Mouse (Mus musculus) retina, postnatal 7 days (tissue): ENCODE measurements at regions not wholly inside any gene's neighbourhood (a gene's known extent, or its start where the extent isn't known, plus 50 kb on each side); places are given as distances from the start of the nearest gene placed in this dataset.

ENCODE experiments used
- DNase-seq: peaks from one replicate; pipeline ENCODE4 v3.0.0-alpha.2; 2012; ENCODE audit warnings: low read depth, low spot score

DNA sequence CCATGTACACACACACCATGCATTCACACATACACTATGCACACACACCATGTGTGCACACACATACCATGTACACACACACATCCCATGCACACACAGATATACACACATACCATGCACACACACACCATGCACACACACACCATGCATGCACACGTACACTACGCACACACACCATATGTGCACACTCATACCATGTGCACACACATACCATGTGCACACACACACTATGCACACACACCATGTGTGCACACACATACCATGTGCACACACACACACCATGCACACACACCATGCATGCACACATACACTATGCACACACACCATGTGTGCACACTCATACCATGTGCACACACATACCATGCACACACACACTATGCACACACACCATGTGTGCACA is 87.1 kb upstream of the Tmem150c start:
- DNase-seq: no peak

- no peak for DNase-seq
These were observed 85.2 kb upstream of the Tmem150c start for GRCm38 (mm10) chr5:100244811-100245210.

DNA sequence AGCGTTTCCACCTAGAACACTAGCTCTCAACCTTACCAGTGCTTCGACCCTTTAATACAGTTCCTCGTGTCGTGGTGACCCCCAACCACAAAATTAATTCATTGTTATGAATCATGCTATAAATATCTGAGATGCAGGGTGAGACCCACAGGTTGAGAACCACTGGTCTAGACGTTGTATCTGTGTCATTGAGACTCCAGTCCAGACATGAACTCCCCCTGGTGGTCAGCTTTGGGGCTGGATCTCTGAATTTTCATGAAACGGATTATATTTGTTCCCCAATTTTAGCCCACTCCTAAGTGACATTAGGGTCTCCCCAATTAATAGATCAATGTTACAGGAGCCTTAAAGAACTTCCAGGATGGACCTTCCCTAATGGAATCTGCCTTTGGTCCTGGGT is 81.3 kb upstream of the Tmem150c start:
- DNase-seq: peak; percentile 40

DNA sequence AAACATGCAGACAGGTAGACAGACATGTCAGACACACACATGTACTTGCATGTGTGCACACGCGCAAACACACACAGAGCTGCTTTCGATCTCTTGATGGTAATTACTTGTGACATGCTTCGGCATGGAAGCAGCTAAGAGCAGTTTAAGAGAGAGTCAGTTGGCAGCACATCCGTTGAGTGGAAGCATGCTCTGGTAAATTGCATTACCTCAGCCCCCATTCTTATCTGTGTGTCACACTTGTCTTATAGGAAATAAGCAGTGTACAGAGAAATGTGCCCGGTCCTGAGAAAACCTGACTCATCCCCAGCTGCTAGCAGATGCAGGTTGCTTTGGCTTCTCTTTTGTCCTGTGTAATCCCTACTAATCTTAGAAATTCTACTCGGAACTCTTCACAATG is 80.0 kb upstream of the Tmem150c start:
- DNase-seq: peak; percentile 63

DNA sequence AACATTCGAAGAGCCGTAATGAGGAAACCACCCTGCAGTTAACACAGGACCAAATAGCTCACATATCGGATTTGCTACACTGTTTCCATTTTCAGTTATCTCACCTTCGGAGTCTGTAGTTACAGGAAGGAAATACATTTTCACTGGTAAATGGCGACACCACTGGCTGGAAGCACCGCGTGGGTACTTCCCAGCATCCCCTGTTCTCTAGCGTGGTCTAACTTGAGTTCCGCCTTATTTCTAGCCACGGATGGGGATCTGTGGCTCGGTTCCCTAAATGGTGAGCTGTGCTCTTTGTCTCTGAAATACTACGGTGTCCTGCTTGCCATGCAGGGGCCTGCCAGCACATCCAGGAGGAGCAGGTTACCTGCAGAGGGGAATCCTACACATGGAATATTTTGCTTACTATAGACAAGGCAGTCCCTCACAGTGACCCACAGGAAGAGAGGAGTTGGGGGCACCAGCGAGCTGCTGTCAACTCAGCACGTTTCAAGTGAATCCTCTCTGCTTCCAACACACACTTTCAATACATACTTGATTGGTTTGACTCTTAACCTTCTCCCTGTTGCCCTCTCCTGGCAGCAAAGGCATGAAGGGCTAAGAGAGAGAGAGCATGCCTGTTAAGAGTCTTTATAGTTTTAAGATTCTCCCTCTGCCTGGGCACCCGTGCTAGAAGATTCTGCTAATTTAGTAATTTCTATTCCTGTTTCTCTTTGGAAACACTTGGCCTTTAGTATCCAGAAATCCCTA is 78.9 kb upstream of the Tmem150c start:
- DNase-seq: no peak

- no peak for DNase-seq
These were observed 78.2 kb upstream of the Tmem150c start for GRCm38 (mm10) chr5:100237674-100238278.

DNA sequence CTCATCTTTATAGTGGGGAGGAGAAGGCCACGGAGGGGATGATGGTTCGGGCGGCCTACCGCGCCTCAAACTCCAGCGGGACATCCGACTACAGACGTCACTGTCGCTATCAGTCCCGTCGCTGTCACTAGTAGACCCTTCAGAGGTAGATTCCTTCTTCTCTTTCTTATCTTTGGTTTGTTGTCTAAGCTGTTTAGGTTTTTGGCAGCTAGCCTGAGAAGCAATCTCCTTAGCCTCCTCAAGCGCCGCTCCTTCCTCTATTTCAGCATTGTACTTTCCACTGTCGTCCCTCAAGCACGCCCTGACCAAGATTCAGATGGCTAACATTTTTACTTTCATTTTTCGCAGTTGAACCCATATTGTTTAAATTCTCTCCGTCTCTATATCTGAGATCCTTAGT is 76.7 kb upstream of the Tmem150c start:
- no peak for DNase-seq

DNA sequence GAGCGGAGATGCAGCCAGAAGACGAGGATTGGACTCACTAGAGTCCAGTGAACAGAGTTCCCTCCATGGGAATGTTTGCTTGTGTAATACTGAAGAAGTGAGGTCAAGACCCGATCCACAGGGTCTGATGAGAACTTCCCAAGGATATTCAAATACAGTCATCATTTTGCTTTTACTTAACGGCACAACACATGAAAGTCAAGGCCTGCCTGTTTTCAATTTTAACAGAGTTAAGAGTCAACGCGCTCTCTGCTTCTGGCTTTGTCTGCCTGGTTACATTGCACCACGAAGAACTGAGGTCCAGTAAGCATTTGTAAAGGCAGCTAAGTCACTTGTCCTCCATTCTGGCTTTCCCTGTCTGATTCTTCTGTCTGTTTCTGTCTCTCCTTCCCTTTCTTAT is 72.5 kb upstream of the Tmem150c start:
- no peak for DNase-seq

- DNase-seq: no peak
These were observed 72.0 kb upstream of the Tmem150c start for GRCm38 (mm10) chr5:100231574-100231973.

DNA sequence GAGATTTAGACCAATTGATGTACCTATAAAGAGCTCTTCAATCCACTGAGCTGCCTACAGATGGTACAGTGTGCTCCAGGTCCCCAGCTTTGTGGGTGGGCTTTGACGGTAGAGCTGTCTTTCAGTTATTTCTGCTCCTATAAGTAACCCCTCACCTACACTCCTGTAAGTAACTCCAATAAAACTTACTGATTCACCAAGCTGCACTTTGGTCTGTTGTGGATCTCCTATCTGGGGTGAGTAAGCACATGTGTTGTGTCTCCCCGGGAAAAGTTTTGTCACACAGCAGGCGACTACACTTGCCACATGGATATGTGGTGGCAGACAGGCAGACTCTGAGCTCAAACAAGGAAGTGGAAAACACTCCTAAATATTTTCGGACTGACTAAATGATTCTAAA is 70.4 kb upstream of the Tmem150c start:
- DNase-seq: no peak

DNA sequence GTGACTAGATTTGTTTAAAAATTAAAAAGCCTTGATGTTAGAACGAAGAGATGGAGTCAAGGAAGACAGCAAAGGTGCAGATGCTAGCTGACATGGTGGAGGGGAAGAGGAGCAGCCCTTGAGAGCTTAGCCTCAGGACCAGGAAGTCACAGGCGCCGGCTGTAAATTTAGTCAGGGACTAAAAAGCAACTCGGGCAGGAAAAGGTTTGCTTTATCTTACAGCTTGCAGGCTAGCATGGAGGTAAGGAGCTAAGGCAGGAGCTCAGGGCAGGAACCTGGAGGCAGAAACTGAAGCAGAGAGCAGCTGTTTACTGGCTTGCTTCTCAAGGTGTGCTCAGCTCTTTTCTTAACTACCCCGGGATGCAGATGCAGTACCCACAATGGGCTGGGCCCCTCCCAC is 68.3 kb upstream of the Tmem150c start:
- DNase-seq: no peak

DNA sequence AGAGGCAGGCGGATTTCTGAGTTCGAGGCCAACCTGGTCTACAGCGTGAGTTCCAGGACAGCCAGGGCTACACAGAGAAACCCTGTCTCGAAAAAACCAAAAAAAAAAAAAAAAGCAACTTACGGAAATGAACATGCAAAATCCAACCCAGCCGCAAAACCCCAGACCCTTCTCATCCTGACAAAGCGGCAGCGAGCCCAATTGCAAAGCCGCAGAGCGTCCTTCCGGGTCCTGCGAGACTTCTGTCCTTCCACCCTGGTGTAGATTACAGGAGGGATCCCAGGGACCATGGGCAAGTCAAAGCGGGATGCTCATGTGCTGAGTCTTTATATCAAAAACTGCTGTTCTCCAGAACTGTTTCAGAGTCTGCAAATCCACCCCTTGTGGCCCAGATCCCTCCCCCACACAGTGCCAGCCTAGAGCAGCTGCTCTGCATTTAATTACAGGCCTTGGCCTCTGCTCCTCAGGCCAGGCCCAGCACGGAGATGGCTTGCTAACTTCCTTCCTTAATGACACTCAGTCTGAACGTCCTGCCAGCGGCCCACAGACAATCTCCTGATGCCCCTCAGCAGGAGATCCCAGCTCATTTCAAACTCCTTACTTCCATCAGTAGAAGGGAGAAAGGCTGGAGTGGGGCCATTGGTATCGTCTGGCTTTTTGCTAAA is 67.1 kb upstream of the Tmem150c start:
- no peak for DNase-seq

DNA sequence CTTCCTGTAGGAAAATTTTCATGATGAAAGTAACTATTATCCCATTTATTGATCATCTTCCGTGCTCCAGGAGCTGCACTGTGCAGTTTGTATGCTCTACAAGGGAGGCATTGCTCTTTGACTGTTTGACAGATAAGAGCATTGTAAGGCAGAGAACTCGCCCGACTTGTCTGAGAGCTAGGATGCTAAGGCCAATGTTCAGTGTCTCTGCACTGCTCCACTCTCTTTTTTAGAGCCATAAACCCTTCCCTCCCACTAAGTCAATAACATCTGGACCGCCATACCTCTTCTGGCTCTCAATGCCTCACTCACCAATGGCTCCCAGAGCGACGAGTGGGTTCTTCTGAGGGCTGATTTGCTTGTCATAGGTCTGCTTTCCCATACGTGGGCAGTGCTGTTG is 65.9 kb upstream of the Tmem150c start:
- DNase-seq: no peak

GRCm38 (mm10) chr5:100224773-100225363 is 65.3 kb upstream of the Tmem150c start:
- DNase-seq: no peak

DNA sequence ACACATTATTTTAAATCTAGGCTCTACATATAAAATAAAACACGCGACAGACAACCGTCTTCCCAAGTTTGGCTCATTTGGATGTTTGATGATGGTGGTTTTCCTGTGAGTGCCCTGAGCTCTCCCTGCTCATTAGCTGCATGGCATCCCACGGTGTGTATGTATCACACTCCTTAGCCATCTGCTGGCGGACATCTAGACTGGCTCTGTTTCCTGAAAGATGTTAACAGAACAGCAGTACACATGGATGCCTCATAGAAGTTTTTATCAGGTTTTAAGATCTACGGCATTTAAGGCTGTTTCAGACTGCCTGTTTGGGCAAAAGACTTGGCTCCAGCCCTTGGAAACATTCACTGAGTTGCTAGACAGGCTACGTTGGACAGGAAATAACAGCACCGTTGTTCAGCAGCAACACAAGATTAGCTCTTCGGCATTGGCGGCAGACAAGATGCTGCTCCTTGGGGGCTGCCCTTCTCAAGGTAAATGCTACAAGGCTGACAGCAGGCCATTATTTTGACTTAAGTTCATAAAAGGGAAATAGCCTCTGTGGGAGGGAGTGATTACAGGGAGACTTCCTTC is 61.5 kb upstream of the Tmem150c start:
- DNase-seq: no peak

- DNase-seq: no peak
These were observed 60.7 kb upstream of the Tmem150c start for GRCm38 (mm10) chr5:100220320-100220719.

DNA sequence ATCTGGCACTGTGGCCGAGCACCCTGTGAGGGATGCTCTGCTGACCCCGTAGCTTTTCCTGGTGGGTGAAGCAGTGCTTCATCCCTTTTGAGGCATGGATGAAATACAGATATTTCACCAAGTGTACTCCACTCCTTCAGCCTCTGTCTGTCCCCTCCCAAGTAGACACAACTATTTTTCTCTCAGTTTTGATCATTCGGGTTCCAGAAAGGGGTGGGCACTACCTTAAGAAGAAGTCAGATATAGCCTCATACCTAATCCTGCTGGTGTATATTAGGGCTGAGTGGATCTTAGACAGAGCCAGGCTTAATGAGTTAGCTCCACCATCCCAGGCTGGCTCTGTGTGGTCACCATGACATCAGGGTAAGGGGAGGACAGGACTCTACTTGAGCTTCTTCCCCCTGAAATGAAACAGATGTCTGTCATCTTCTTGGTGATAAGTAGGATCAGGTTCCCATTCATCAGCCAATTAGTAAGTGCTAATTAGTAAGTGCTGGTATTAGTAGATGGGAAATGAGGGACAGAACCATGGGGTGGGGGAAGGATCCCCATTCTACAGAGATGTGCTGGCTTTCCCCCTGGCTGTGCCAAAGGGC is 58.7 kb upstream of the Tmem150c start:
- DNase-seq: no peak

- no peak for DNase-seq
These were observed 57.8 kb upstream of the Tmem150c start for GRCm38 (mm10) chr5:100217178-100218035.

GRCm38 (mm10) chr5:100213901-100214300 is 54.3 kb upstream of the Tmem150c start:
- no peak for DNase-seq

GRCm38 (mm10) chr5:100210708-100211107 is 51.1 kb upstream of the Tmem150c start:
- no peak for DNase-seq
